ENCODE assay signal across 8 mouse cellular contexts in genomic region chr11:19026581-19027561, GRCm38 (mm10). TPM values are rescaled to one million over a fixed set of nuclear protein-coding genes. Genes with fewer than 3 reads are reported as not detected.
DNase-seq lines count a peak whose midpoint lies in the region; ATAC-seq and TF ChIP-seq lines count a peak whose summit lies in the region.

No protein-coding gene starts in this region.

- no peak overlapping the region for H3ac ChIP-seq in myocyte (ENCODE audit: control insufficient read depth, insufficient read length)

- peak; percentile 75 for DNase-seq in brain, adult 2 months (ENCODE audit: low read depth, low spot score)
- peak; percentile 78 for DNase-seq in hindbrain, embryonic 10.5 days (ENCODE audit: low spot score)
- DNase-seq in liver, embryonic 11.5 days (ENCODE audit: low spot score) = peak; percentile 76
- no peak for DNase-seq in spleen, postnatal 4 days (ENCODE audit: low spot score in 2 of 2)

- no peaks in the 10 kb centered on the region for H3K36me3 ChIP-seq in erythroblast, embryonic 14.5 days (ENCODE audit: control insufficient read depth)
- no peaks in the 10 kb centered on the region for H3K36me3 ChIP-seq in forebrain, embryonic 12.5 days (replicated peaks)
- no peaks in the 10 kb centered on the region for H3K36me3 ChIP-seq in hindbrain, embryonic 10.5 days
- no peaks in the 10 kb centered on the region for H3K36me3 ChIP-seq in liver, embryonic 11.5 days (ENCODE audit: control insufficient read depth, insufficient read depth, low read length)
- H3K36me3 ChIP-seq in myocyte (ENCODE audit: control insufficient read depth, insufficient read depth) = no peaks in the 10 kb centered on the region

- H3K27me3 ChIP-seq in erythroblast, embryonic 14.5 days (ENCODE audit: control insufficient read depth) = peaks cover 43% of the 10 kb centered on the region
- H3K27me3 ChIP-seq in forebrain, embryonic 12.5 days = peaks cover 44% of the 10 kb centered on the region
- H3K27me3 ChIP-seq in hindbrain, embryonic 10.5 days (ENCODE audit: insufficient read depth, poor library complexity, severe bottlenecking) = peaks cover 12% of the 10 kb centered on the region
- H3K27me3 ChIP-seq in liver, embryonic 11.5 days (replicated peaks; ENCODE audit: control insufficient read depth, insufficient read depth, low read length) = no peaks in the 10 kb centered on the region
- H3K27me3 ChIP-seq in myocyte (ENCODE audit: control insufficient read depth, insufficient read depth, insufficient read length) = no peaks in the 10 kb centered on the region

- H3K4me3 ChIP-seq in erythroblast, embryonic 14.5 days (replicated peaks) = peak overlapping the region; percentile 37
- peak overlapping the region; percentile 45 for H3K4me3 ChIP-seq in forebrain, embryonic 12.5 days (replicated peaks)
- H3K4me3 ChIP-seq in hindbrain, embryonic 10.5 days = peak overlapping the region; percentile 57
- H3K4me3 ChIP-seq in liver, embryonic 11.5 days (ENCODE audit: low read depth, low read length) = peak overlapping the region; percentile 57
- H3K4me3 ChIP-seq in myocyte = no peak overlapping the region

- TF ChIP-seq POLR2A in myocyte (IDR thresholded peaks at IDR 0.05; ENCODE audit: insufficient read length, low read depth) = no peak

- no peak for ATAC-seq in erythroblast, adult 5-6 weeks (replicated peaks; ENCODE audit: low FRiP score, poor library complexity, severe bottlenecking)
- ATAC-seq in forebrain, embryonic 12.5 days (ENCODE audit: low FRiP score) = peak; percentile 87
- ATAC-seq in liver, embryonic 11.5 days (replicated peaks; ENCODE audit: low FRiP score) = peak; percentile 76

- no peak overlapping the region for H3K27ac ChIP-seq in forebrain, embryonic 12.5 days
- peak overlapping the region; percentile 90 for H3K27ac ChIP-seq in hindbrain, embryonic 10.5 days
- H3K27ac ChIP-seq in liver, embryonic 11.5 days (ENCODE audit: low read depth, low read length) = no peak overlapping the region; the same call in none of the 2 replicates

- H3K79me2 ChIP-seq in myocyte (ENCODE audit: control insufficient read depth, insufficient read depth) = no peaks in the 10 kb centered on the region

- H3K4me2 ChIP-seq in forebrain, embryonic 12.5 days = peak overlapping the region; percentile 95
- H3K4me2 ChIP-seq in liver, embryonic 11.5 days = peak overlapping the region; percentile 98
- H3K4me2 ChIP-seq in myocyte (ENCODE audit: low read depth) = peak overlapping the region; percentile 55

- no peaks in the 10 kb centered on the region for H3K4me1 ChIP-seq in erythroblast, embryonic 14.5 days (ENCODE audit: control insufficient read depth)
- peaks cover 19% of the 10 kb centered on the region for H3K4me1 ChIP-seq in forebrain, embryonic 12.5 days
- H3K4me1 ChIP-seq in hindbrain, embryonic 10.5 days (replicated peaks) = peaks cover 54% of the 10 kb centered on the region
- H3K4me1 ChIP-seq in liver, embryonic 11.5 days (replicated peaks; ENCODE audit: control insufficient read depth, insufficient read depth, low read length) = peaks cover 8% of the 10 kb centered on the region

- H3K9ac ChIP-seq in forebrain, embryonic 12.5 days = peak overlapping the region; percentile 61
- H3K9ac ChIP-seq in liver, embryonic 11.5 days (ENCODE audit: low read depth, low read length) = peak overlapping the region; percentile 72

- under 1% methylated on average over 58 of the region's 58 CpGs for WGBS in forebrain, embryonic 12.5 days
- under 1% methylated on average over 58 of the region's 58 CpGs for WGBS in hindbrain, embryonic 10.5 days
- under 1% methylated on average over 58 of the region's 58 CpGs for WGBS in liver, embryonic 11.5 days

- no peaks in the 10 kb centered on the region for H3K9me3 ChIP-seq in erythroblast, embryonic 14.5 days (ENCODE audit: control insufficient read depth, low read length)
- no peaks in the 10 kb centered on the region for H3K9me3 ChIP-seq in forebrain, embryonic 12.5 days
- no peaks in the 10 kb centered on the region for H3K9me3 ChIP-seq in hindbrain, embryonic 10.5 days
- no peaks in the 10 kb centered on the region for H3K9me3 ChIP-seq in liver, embryonic 11.5 days (ENCODE audit: control insufficient read depth, low read length)

TF ChIP-seq in myocyte, 11 proteins besides CTCF, POLR2A, EP300 and RAD21:
- TF ChIP-seq SRF (IDR thresholded peaks at IDR 0.05; ENCODE audit: control insufficient read depth, insufficient read length, low read depth) (no peak), TCF3 (IDR thresholded peaks at IDR 0.05; ENCODE audit: insufficient read length, low read depth) (no peak), TCF12 (IDR thresholded peaks at IDR 0.05; ENCODE audit: insufficient read depth, poor library complexity, severe bottlenecking) (no peak), REST (IDR thresholded peaks at IDR 0.05; ENCODE audit: insufficient read depth, insufficient read length) (no peak), POLR2AphosphoS2 (IDR thresholded peaks at IDR 0.05; ENCODE audit: insufficient read length, low read depth) (no peak), CEBPB (IDR thresholded peaks at IDR 0.05; ENCODE audit: insufficient read depth, poor library complexity, severe bottlenecking) (no peak), MAX (IDR thresholded peaks at IDR 0.05; ENCODE audit: low read depth) (no peak), USF1 (IDR thresholded peaks at IDR 0.05; ENCODE audit: low read depth) (no peak), MYOD1 (IDR thresholded peaks at IDR 0.05; ENCODE audit: control insufficient read depth in 1 of 3, insufficient read length in 2 of 3, low read depth in 2 of 3) (no peak), E2F4 (IDR thresholded peaks at IDR 0.05; ENCODE audit: insufficient read depth) (no peak), MYOG (IDR thresholded peaks at IDR 0.05; ENCODE audit: control insufficient read depth in 1 of 3, insufficient read depth in 1 of 3, insufficient read length in 2 of 3, low read depth in 2 of 3) (no peak)

RNA-seq across cellular contexts. Expression of gene Meis1, which starts 8.1 kb away (rescaled TPM):
- 0.06 and 0.10 TPM in 2 replicates for polyA plus RNA-seq in erythroblast, embryonic 14.5 days (2012)
- total RNA-seq in erythroblast, adult 5-6 weeks (2015; ENCODE audit: low replicate concordance) = 0.38 and 2.5 TPM in 2 replicates
- total RNA-seq in erythroblast, adult 5-6 weeks (2017; ENCODE audit: low replicate concordance) = 2.4 and 3.3 TPM in 2 replicates
- polyA plus RNA-seq in forebrain, embryonic 12.5 days (2016; fragmentation: Nextera tagmentation; extraction: Ambion mirVana) = 40.4 and 44.8 TPM in 2 replicates
- polyA plus RNA-seq in hindbrain, embryonic 10.5 days (2016; fragmentation: Nextera tagmentation; extraction: Ambion mirVana) = 92.9 and 123 TPM in 2 replicates
- 44.7 and 46.6 TPM in 2 replicates for polyA plus RNA-seq in liver, embryonic 11.5 days (2014; fragmentation: Nextera tagmentation; extraction: Ambion mirVana)
- 7.1 TPM for polyA plus RNA-seq in myocyte (2012; fragmentation: generic; extraction: Trizol)

Comparison
In these comparisons a context has a peak if more than half of its experiments do, and no peak if none do; other contexts are left out.
1. DNase-seq: peak in brain, adult 2 months (single experiment), hindbrain, embryonic 10.5 days (single experiment) and liver, embryonic 11.5 days (single experiment); none in spleen, postnatal 4 days (0 of 2).
2. Peak in every context shown above with its lines, with median percentiles within 50 percentile points of each other: H3K4me2 ChIP-seq.